In the genomic region with DNA sequence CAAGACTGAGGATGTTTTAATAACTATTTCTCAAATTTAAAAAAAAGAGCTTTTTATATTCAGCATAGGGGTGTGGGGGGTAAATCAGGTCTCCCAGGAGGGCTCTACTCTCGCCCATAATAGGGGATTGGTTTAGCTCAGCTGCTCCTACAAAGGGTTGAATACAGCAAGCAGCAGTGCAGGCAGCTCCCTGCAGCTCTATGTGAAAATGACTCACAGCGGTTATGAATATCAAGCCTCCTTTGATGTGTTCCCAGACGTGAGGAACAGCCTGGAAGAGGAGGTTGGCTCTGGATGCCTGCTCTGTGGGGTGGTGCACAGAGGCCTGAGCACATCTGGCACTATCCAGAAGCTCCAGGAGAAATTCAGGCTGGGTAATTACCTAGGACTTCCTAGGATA, we compare ENCODE assay signal across 15 mouse cellular contexts.
DNase-seq lines count a peak whose midpoint lies in the region; ATAC-seq and TF ChIP-seq lines count a peak whose summit lies in the region.
"Had no signal": no experiment of that assay in that cellular context is flagged by ENCODE, and none has a peak within 500 bp of the region (broad histone marks: within the 10 kb centered on the region; RNA-seq: fewer than 3 reads in every experiment).

No protein-coding gene starts in this region.

- no peak for TF ChIP-seq CTCF in Patski (IDR thresholded peaks at IDR 0.05)
- no peak for TF ChIP-seq CTCF in lung, postnatal 0 days (IDR thresholded peaks at IDR 0.05)

- no peaks in the 10 kb centered on the region for H3K27me3 ChIP-seq in hindbrain, embryonic 16.5 days (replicated peaks; ENCODE audit: control insufficient read depth, insufficient read depth, low read length)
- H3K27me3 ChIP-seq in hindbrain, embryonic 10.5 days (ENCODE audit: insufficient read depth, poor library complexity, severe bottlenecking), result no peaks in the 10 kb centered on the region; the same call in 1 of the 2 replicates
- no peaks in the 10 kb centered on the region for H3K27me3 ChIP-seq in Patski
- no peaks in the 10 kb centered on the region for H3K27me3 ChIP-seq in midbrain, embryonic 14.5 days (ENCODE audit: control insufficient read depth, insufficient read depth, low read length)
- H3K27me3 ChIP-seq in lung, postnatal 0 days (replicated peaks; ENCODE audit: insufficient read depth, low read length), result no peaks in the 10 kb centered on the region
- H3K27me3 ChIP-seq: neural tube, embryonic 15.5 days had no signal

- peak; percentile 40 for DNase-seq in adrenal gland, adult 2 months
- DNase-seq in adrenal gland, adult 8-10 months, result no peak
- DNase-seq in hindbrain, embryonic 10.5 days (ENCODE audit: low spot score), result no peak
- no peak for DNase-seq in Patski (ENCODE audit: low read depth, low spot score)
- no peak for DNase-seq in midbrain, embryonic 14.5 days
- DNase-seq in lung, postnatal 0 days (ENCODE audit: low spot score), result no peak
- DNase-seq in spleen, postnatal 4 days (ENCODE audit: low spot score in 2 of 2), result no peak
- DNase-seq: cerebellum, adult 11 months; embryo, embryonic 11 days; heart, adult 2 months; heart, postnatal 14 days had no signal

- ATAC-seq in hindbrain, embryonic 16.5 days, result no peak
- ATAC-seq in Patski, result peak; percentile 80
- no peak for ATAC-seq in midbrain, embryonic 14.5 days (ENCODE audit: low FRiP score, low TSS enrichment)
- ATAC-seq in lung, postnatal 0 days, result no peak

- H3K36me3 ChIP-seq in hindbrain, embryonic 16.5 days (ENCODE audit: control insufficient read depth, insufficient read depth, low read length), result no peaks in the 10 kb centered on the region
- no peaks in the 10 kb centered on the region for H3K36me3 ChIP-seq in hindbrain, embryonic 10.5 days
- no peaks in the 10 kb centered on the region for H3K36me3 ChIP-seq in midbrain, embryonic 14.5 days (ENCODE audit: control insufficient read depth, insufficient read depth, low read length)
- no peaks in the 10 kb centered on the region for H3K36me3 ChIP-seq in lung, postnatal 0 days (ENCODE audit: insufficient read depth, low read length)
- H3K36me3 ChIP-seq: limb, embryonic 12.5 days; lung, embryonic 15.5 days; neural tube, embryonic 15.5 days had no signal

- POLR2A ChIA-PET in Patski (lab: Charles Lee), result interaction anchor here (0.6 to 1.0 kb wide), 3 partner anchors 22 to 1060 kb away, joined by 3 read pairs; no protein-coding TSS in a partner anchor

- WGBS in hindbrain, embryonic 16.5 days, result 10% methylated on average over 3 of the region's 3 CpGs
- 33% methylated on average over 3 of the region's 3 CpGs for WGBS in hindbrain, embryonic 10.5 days
- 19% methylated on average over 3 of the region's 3 CpGs for WGBS in midbrain, embryonic 14.5 days
- WGBS in lung, postnatal 0 days, result 36% methylated on average over 3 of the region's 3 CpGs

- 0 out of 2 replicates have a peak overlapping the region, but pooled peaks have one; percentile 9 for H3K9ac ChIP-seq in hindbrain, embryonic 16.5 days (ENCODE audit: low read depth, low read length)
- H3K9ac ChIP-seq in midbrain, embryonic 14.5 days (replicated peaks; ENCODE audit: low read length), result no peak overlapping the region
- H3K9ac ChIP-seq in lung, postnatal 0 days (replicated peaks; ENCODE audit: low read depth), result no peak overlapping the region
- H3K9ac ChIP-seq: limb, embryonic 12.5 days; lung, embryonic 15.5 days; neural tube, embryonic 15.5 days had no signal

- H3K9me3 ChIP-seq in hindbrain, embryonic 16.5 days (ENCODE audit: control insufficient read depth, low read length), result no peaks in the 10 kb centered on the region
- H3K9me3 ChIP-seq in hindbrain, embryonic 10.5 days, result no peaks in the 10 kb centered on the region
- no peaks in the 10 kb centered on the region for H3K9me3 ChIP-seq in midbrain, embryonic 14.5 days (ENCODE audit: control insufficient read depth, low read length)
- no peaks in the 10 kb centered on the region for H3K9me3 ChIP-seq in lung, postnatal 0 days (ENCODE audit: low read length)
- H3K9me3 ChIP-seq: limb, embryonic 12.5 days; lung, embryonic 15.5 days; neural tube, embryonic 15.5 days had no signal

- H3K4me2 ChIP-seq in hindbrain, embryonic 16.5 days (ENCODE audit: low read length), result no peak overlapping the region
- H3K4me2 ChIP-seq in midbrain, embryonic 14.5 days (ENCODE audit: low read length), result no peak overlapping the region
- no peak overlapping the region for H3K4me2 ChIP-seq in lung, postnatal 0 days (replicated peaks; ENCODE audit: low read depth, low read length)
- H3K4me2 ChIP-seq: limb, embryonic 12.5 days; lung, embryonic 15.5 days; neural tube, embryonic 15.5 days had no signal

- in situ Hi-C loops in Patski (cut with MboI; ENCODE audit: low pct_unique_long_range_greater_than_20kb), result loop anchor here (5.0 to 25.0 kb wide), 2 partner anchors 351 to 391 kb away; partner anchors contain the start of gene Slc7a7

- CTCF ChIA-PET in Patski (lab: Charles Lee), result interaction anchor here (0.7 to 7.5 kb wide), 7 partner anchors 13 to 388 kb away, joined by 3 to 77 read pairs (median 14); no protein-coding TSS in a partner anchor

- peaks cover 8% of the 10 kb centered on the region for H3K4me1 ChIP-seq in hindbrain, embryonic 16.5 days (ENCODE audit: control insufficient read depth, insufficient read depth, low read depth, low read length)
- peaks cover 25% of the 10 kb centered on the region for H3K4me1 ChIP-seq in hindbrain, embryonic 10.5 days (replicated peaks)
- peaks cover 23% of the 10 kb centered on the region for H3K4me1 ChIP-seq in midbrain, embryonic 14.5 days (ENCODE audit: control insufficient read depth, insufficient read depth, low read length)
- no peaks in the 10 kb centered on the region for H3K4me1 ChIP-seq in lung, postnatal 0 days (ENCODE audit: insufficient read depth, low read depth, low read length)
- H3K4me1 ChIP-seq: limb, embryonic 12.5 days had no signal

- H3K27ac ChIP-seq in hindbrain, embryonic 16.5 days (ENCODE audit: low read depth, low read length), result no peak overlapping the region
- no peak overlapping the region for H3K27ac ChIP-seq in hindbrain, embryonic 10.5 days
- 0 out of 2 replicates have a peak overlapping the region, but pooled peaks have one; percentile 33 for H3K27ac ChIP-seq in midbrain, embryonic 14.5 days (replicated peaks; ENCODE audit: low read depth, low read length)
- no peak overlapping the region for H3K27ac ChIP-seq in lung, postnatal 0 days (ENCODE audit: low read length)
- H3K27ac ChIP-seq: heart, adult 2 months; limb, embryonic 12.5 days; lung, embryonic 15.5 days; neural tube, embryonic 15.5 days had no signal

- TF ChIP-seq EP300 in lung, postnatal 0 days (IDR thresholded peaks at IDR 0.05), result no peak

- no peak overlapping the region for H3K4me3 ChIP-seq in hindbrain, embryonic 16.5 days (ENCODE audit: low read length)
- H3K4me3 ChIP-seq in hindbrain, embryonic 10.5 days, result no peak overlapping the region
- no peak overlapping the region for H3K4me3 ChIP-seq in midbrain, embryonic 14.5 days (replicated peaks; ENCODE audit: low read depth, low read length)
- no peak overlapping the region for H3K4me3 ChIP-seq in lung, postnatal 0 days (ENCODE audit: low read depth, low read length)
- H3K4me3 ChIP-seq: heart, adult 2 months; limb, embryonic 12.5 days; lung, embryonic 15.5 days; neural tube, embryonic 15.5 days had no signal
